Mouse (Mus musculus): Measurements from ENCODE around the gene Zfp212.

Zfp212 gene

GRCm38 (mm10) chr6:47920447-47921340 lies at the start of gene Zfp212:
Gene Zfp212, plus strand, starts transcription at chr6:47920476.
- DNase-seq: peak; percentile 87 to 88

GRCm38 (mm10) chr6:47872266-47872665 lies 48.0 kb upstream of the Zfp212 start:
- DNase-seq: no peak

- no peak for DNase-seq
Measured at GRCm38 (mm10) chr6:47877058-47877457, 43.2 kb upstream of the Zfp212 start, which contains the start of gene Zfp282. Gene Zfp282, plus strand, starts transcription at chr6:47877204.

GRCm38 (mm10) chr6:47877461-47878132 lies 42.7 kb upstream of the Zfp212 start:
- peak; percentile 83 for DNase-seq

- DNase-seq: no peak
Measured at GRCm38 (mm10) chr6:47878133-47878514, 42.2 kb upstream of the Zfp212 start.

GRCm38 (mm10) chr6:47878593-47878992 lies 41.7 kb upstream of the Zfp212 start:
- DNase-seq: no peak

- peak in 1 of 2 experiments; percentile 3 for DNase-seq
Measured at GRCm38 (mm10) chr6:47879049-47879716, 41.1 kb upstream of the Zfp212 start.

GRCm38 (mm10) chr6:47880166-47880565 lies 40.1 kb upstream of the Zfp212 start:
- no peak for DNase-seq

GRCm38 (mm10) chr6:47888812-47889383 lies 31.4 kb upstream of the Zfp212 start:
- no peak for DNase-seq

- DNase-seq: no peak
Measured at GRCm38 (mm10) chr6:47899416-47899815, 20.9 kb upstream of the Zfp212 start.

GRCm38 (mm10) chr6:47903587-47903986 lies 16.7 kb upstream of the Zfp212 start:
- DNase-seq: no peak

GRCm38 (mm10) chr6:47904361-47904760 lies 15.9 kb upstream of the Zfp212 start:
- DNase-seq: no peak

- no peak for DNase-seq
Measured at GRCm38 (mm10) chr6:47904917-47905695, 15.2 kb upstream of the Zfp212 start.

- DNase-seq: no peak
Measured at GRCm38 (mm10) chr6:47906326-47906725, 13.9 kb upstream of the Zfp212 start.

GRCm38 (mm10) chr6:47909007-47909406 lies 11.3 kb upstream of the Zfp212 start:
- no peak for DNase-seq

- no peak for DNase-seq
Measured at GRCm38 (mm10) chr6:47911650-47912049, 8.6 kb upstream of the Zfp212 start.

GRCm38 (mm10) chr6:47912991-47913390 lies 7.3 kb upstream of the Zfp212 start:
- DNase-seq: no peak

GRCm38 (mm10) chr6:47917051-47917450 lies 3.2 kb upstream of the Zfp212 start:
- DNase-seq: no peak

GRCm38 (mm10) chr6:47918768-47919274 lies 1.5 kb upstream of the Zfp212 start:
- no peak for DNase-seq

- DNase-seq: no peak
Measured at GRCm38 (mm10) chr6:47919646-47920446, 430 bp upstream of the Zfp212 start.

- DNase-seq: no peak
Measured at GRCm38 (mm10) chr6:47942461-47942860, 22.2 kb downstream of the Zfp212 start.
